Mouse (Mus musculus): ENCODE results near the gene Pbx1. TPM values are rescaled to one million over a fixed set of nuclear protein-coding genes. Genes with fewer than 3 reads are reported as not detected.

Gene Pbx1
- polyA plus RNA-seq, 1 experiment from 2014 or later = 31.4 TPM

DNA sequence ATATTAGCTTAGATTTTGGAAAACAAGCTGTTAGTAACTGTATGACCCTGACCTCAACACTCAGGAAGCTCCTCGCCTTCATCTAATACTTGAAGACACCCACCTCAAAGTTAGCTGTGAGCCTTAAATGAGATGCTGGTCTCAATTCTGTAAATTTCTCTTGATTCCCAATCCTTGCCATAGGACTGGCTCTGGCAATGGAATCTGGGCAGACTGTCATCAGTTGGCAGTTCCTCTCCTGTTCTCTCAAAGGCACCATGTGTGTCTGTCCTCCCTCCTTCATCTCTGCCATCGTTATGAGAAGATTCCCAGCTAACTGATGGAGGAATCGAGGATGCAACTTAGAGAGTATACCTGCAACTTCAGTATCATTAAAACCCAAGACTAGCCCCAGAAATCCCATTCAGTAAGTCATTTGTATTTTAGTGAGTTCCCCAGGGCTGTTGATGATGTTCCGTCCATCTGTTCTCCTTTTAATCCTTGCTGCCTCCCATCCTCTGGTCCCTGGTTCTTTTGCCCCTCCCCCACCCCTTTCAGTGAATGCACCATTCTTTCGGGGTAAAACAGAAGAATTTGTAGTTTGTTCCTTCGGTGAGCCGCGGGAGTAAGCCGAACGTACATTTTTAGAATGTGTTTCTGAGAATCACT, 353.2 kb downstream of the Pbx1 start:
- Histone ChIP-seq H3K27me3 (replicated peaks) (no peaks in the 10 kb centered on the region), H3K4me3 (replicated peaks) (no peak overlapping the region), H3K4me2 (no peak overlapping the region), H3K4me1 (no peaks in the 10 kb centered on the region), H3K36me3 (no peaks in the 10 kb centered on the region), H3K9me3 (replicated peaks) (no peaks in the 10 kb centered on the region), H3K27ac (replicated peaks) (no peak overlapping the region), H3K9ac (replicated peaks) (no peak overlapping the region)
- 65% methylated on average over 10 of the region's 10 CpGs for WGBS
- ATAC-seq (ENCODE audit: low FRiP score) = no peak

DNA sequence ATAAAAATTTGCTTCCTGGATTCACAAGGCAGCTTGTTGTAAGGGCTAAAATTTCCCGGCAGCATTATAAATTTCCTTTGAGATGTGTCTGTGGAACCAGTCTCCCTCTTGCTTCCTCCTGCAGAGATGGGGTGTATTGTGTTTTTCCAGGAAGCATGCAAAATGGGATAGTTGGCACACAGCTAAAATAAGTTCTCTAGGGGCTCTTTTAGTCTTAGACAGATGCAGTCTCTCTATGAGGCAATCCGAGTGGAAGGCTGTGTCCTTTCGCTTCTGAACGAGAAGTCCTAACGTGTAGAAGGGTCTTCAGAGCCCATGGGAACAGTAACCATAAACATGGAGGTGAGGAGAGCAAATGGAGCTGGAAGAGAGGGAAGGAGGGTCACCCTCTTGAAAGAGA, 360.1 kb downstream of the Pbx1 start:
- H3K27me3 ChIP-seq (replicated peaks) = no peaks in the 10 kb centered on the region
- H3K9me3 ChIP-seq (replicated peaks) = no peaks in the 10 kb centered on the region
- peaks cover 19% of the 10 kb centered on the region for H3K4me1 ChIP-seq
- WGBS = 28% methylated on average over 5 of the region's 5 CpGs
- no peak for ATAC-seq (ENCODE audit: low FRiP score)
- H3K4me2 ChIP-seq = no peak overlapping the region
- H3K27ac ChIP-seq (replicated peaks) = no peak overlapping the region
- H3K4me3 ChIP-seq (replicated peaks) = no peak overlapping the region
- no peaks in the 10 kb centered on the region for H3K36me3 ChIP-seq
- no peak overlapping the region for H3K9ac ChIP-seq (replicated peaks)

DNA sequence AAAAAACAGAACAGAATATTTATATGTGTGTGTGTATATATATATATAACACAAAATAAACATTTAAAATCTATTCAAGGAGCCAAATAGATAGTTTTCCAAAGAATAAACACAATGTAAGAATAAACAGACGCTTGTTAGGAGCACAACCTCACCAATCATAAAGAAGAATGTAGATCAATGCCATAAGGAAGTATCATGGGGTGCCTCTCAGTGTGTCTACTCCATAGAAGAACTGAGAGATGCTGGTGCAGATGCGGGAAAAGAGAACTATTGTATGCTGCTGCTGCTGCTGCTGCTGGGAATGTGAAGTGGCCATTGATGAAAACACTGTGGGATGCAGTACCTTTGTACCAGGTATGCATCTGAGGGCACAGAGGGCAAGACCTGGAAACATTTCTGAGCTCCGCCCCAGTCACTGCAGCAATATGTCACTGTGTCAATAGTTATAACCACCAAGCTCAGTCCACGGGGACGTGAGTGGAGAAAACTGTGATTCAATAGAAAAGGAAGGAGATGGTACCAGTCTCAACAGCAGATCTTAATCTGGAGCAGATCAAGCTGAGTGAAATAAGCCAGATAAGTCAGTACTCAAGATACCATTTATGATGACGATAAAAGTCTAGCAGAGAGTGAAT, 361.7 kb downstream of the Pbx1 start:
- no peak for ATAC-seq (ENCODE audit: low FRiP score)
- Histone ChIP-seq H3K4me3 (replicated peaks) (no peak overlapping the region), H3K9me3 (replicated peaks) (no peaks in the 10 kb centered on the region), H3K9ac (replicated peaks) (no peak overlapping the region), H3K27ac (replicated peaks) (no peak overlapping the region), H3K36me3 (no peaks in the 10 kb centered on the region), H3K4me1 (peaks cover 27% of the 10 kb centered on the region), H3K4me2 (no peak overlapping the region), H3K27me3 (replicated peaks) (no peaks in the 10 kb centered on the region)
- WGBS = 87% methylated on average over 6 of the region's 6 CpGs

DNA sequence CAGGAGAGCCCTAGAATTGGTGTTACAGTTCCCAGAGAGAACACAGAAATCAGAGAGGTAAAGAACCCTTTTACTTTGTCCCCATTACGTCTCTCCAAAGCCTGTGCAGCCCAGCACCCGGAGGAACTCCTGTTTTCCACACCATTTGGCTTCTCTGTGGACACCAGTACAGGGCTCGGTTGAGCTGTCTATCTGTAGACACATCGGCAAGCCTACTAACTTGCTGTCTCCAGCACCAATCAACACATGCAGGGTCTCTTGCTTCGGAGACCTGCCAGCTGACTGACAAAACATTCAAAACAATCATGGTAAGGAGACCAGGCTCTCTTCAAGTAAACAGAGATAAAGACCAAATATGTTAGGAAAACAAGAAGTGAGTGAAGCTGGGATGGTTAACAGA, 362.3 kb downstream of the Pbx1 start:
- Histone ChIP-seq H3K9me3 (replicated peaks) (no peaks in the 10 kb centered on the region), H3K4me1 (peaks cover 27% of the 10 kb centered on the region), H3K36me3 (no peaks in the 10 kb centered on the region), H3K4me2 (no peak overlapping the region), H3K27me3 (replicated peaks) (no peaks in the 10 kb centered on the region), H3K27ac (replicated peaks) (no peak overlapping the region), H3K9ac (replicated peaks) (no peak overlapping the region), H3K4me3 (replicated peaks) (no peak overlapping the region)
- ATAC-seq (ENCODE audit: low FRiP score) = no peak
- 87% methylated on average over 5 of the region's 5 CpGs for WGBS

Data from neural tube, embryonic 15.5 days (tissue).